Mouse (Mus musculus): ENCODE data around the gene Sufu. TPM values are rescaled to one million over a fixed set of nuclear protein-coding genes. Genes with fewer than 3 reads are reported as not detected.

Sufu gene
- polyA plus RNA-seq, 1 experiment from 2014 or later = 9.5 TPM

- Histone ChIP-seq H3K9me3 (ENCODE audit: control insufficient read depth, low read length) (no peaks in the 10 kb centered on the region), H3K4me3 (ENCODE audit: low read depth, low read length) (no peak overlapping the region), H3K4me2 (replicated peaks; ENCODE audit: low read depth) (peak overlapping the region; percentile 46; the same call in 1 of the 2 replicates), H3K27ac (replicated peaks) (peak overlapping the region; percentile 73; the same call in 1 of the 2 replicates), H3K9ac (ENCODE audit: low read length) (no peak overlapping the region), H3K4me1 (replicated peaks; ENCODE audit: control insufficient read depth, insufficient read depth) (peaks cover 19% of the 10 kb centered on the region), H3K27me3 (ENCODE audit: control insufficient read depth, insufficient read depth, low read length) (no peaks in the 10 kb centered on the region), H3K36me3 (ENCODE audit: control insufficient read depth, insufficient read depth, low read length) (no peaks in the 10 kb centered on the region)
- TF ChIP-seq EP300 (optimal IDR thresholded peaks at IDR 0.05) = no peak
- TF ChIP-seq CTCF (IDR thresholded peaks at IDR 0.05; ENCODE audit: low read depth) = no peak
- DNase-seq (ENCODE audit: low spot score) (no peak), ATAC-seq (ENCODE audit: low FRiP score, low TSS enrichment) (no peak)
Measured at GRCm38 (mm10) chr19:46523131-46523479, 126.4 kb downstream of the Sufu start.

GRCm38 (mm10) chr19:46523480-46524151, 126.9 kb downstream of the Sufu start:
- H3K4me3 ChIP-seq (ENCODE audit: low read depth, low read length) = no peak overlapping the region; the same call in 1 of the 2 replicates
- peak overlapping the region; percentile 73 for H3K27ac ChIP-seq (replicated peaks)
- peak; percentile 43 for ATAC-seq (ENCODE audit: low FRiP score, low TSS enrichment)
- H3K9me3 ChIP-seq (ENCODE audit: control insufficient read depth, low read length) = no peaks in the 10 kb centered on the region
- H3K36me3 ChIP-seq (ENCODE audit: control insufficient read depth, insufficient read depth, low read length) = no peaks in the 10 kb centered on the region
- 15% methylated on average over 20 of the region's 20 CpGs for WGBS
- peak overlapping the region; percentile 27; the same call in 1 of the 2 replicates for H3K9ac ChIP-seq (ENCODE audit: low read length)
- H3K4me1 ChIP-seq (replicated peaks; ENCODE audit: control insufficient read depth, insufficient read depth) = peaks cover 17% of the 10 kb centered on the region
- no peak for TF ChIP-seq EP300 (optimal IDR thresholded peaks at IDR 0.05)
- H3K4me2 ChIP-seq (replicated peaks; ENCODE audit: low read depth) = peak overlapping the region; percentile 46
- no peaks in the 10 kb centered on the region for H3K27me3 ChIP-seq (ENCODE audit: control insufficient read depth, insufficient read depth, low read length)
- DNase-seq (ENCODE audit: low spot score) = peak; percentile 66

- TF ChIP-seq EP300 (optimal IDR thresholded peaks at IDR 0.05) (no peak), CTCF (IDR thresholded peaks at IDR 0.05; ENCODE audit: low read depth) (no peak)
- H3K4me2 ChIP-seq (replicated peaks; ENCODE audit: low read depth) = peak overlapping the region; percentile 46
- ATAC-seq (ENCODE audit: low FRiP score, low TSS enrichment) (no peak; the same call in 1 of the 2 replicates), DNase-seq (ENCODE audit: low spot score) (no peak)
- H3K27me3 ChIP-seq (ENCODE audit: control insufficient read depth, insufficient read depth, low read length) = no peaks in the 10 kb centered on the region
- H3K36me3 ChIP-seq (ENCODE audit: control insufficient read depth, insufficient read depth, low read length) = no peaks in the 10 kb centered on the region
- peak overlapping the region; percentile 73 for H3K27ac ChIP-seq (replicated peaks)
- no peaks in the 10 kb centered on the region for H3K9me3 ChIP-seq (ENCODE audit: control insufficient read depth, low read length)
- H3K9ac ChIP-seq (ENCODE audit: low read length) = 0 out of 2 replicates have a peak overlapping the region, but pooled peaks have one; percentile 27
- no peak overlapping the region; the same call in 1 of the 2 replicates for H3K4me3 ChIP-seq (ENCODE audit: low read depth, low read length)
- H3K4me1 ChIP-seq (replicated peaks; ENCODE audit: control insufficient read depth, insufficient read depth) = peaks cover 19% of the 10 kb centered on the region
- 19% methylated on average over 6 of the region's 6 CpGs for WGBS
Measured at GRCm38 (mm10) chr19:46524152-46524544, 127.5 kb downstream of the Sufu start.

- peak overlapping the region; percentile 73 for H3K27ac ChIP-seq (replicated peaks)
- WGBS = 31% methylated on average over 14 of the region's 14 CpGs
Measured at GRCm38 (mm10) chr19:46524601-46525321, 128.1 kb downstream of the Sufu start.

GRCm38 (mm10) chr19:46525691-46526631, 129.3 kb downstream of the Sufu start:
- no peak overlapping the region for H3K9ac ChIP-seq (ENCODE audit: low read length)
- peaks cover 32% of the 10 kb centered on the region for H3K4me1 ChIP-seq (replicated peaks; ENCODE audit: control insufficient read depth, insufficient read depth)
- H3K9me3 ChIP-seq (ENCODE audit: control insufficient read depth, low read length) = no peaks in the 10 kb centered on the region
- no peak overlapping the region for H3K4me3 ChIP-seq (ENCODE audit: low read depth, low read length)
- DNase-seq (ENCODE audit: low spot score) = no peak
- no peak overlapping the region for H3K27ac ChIP-seq (replicated peaks)
- no peaks in the 10 kb centered on the region for H3K36me3 ChIP-seq (ENCODE audit: control insufficient read depth, insufficient read depth, low read length)
- no peak for TF ChIP-seq EP300 (optimal IDR thresholded peaks at IDR 0.05)
- TF ChIP-seq CTCF (IDR thresholded peaks at IDR 0.05; ENCODE audit: low read depth) = no peak
- 71% methylated on average over 10 of the region's 10 CpGs for WGBS
- ATAC-seq (ENCODE audit: low FRiP score, low TSS enrichment) = no peak
- no peak overlapping the region for H3K4me2 ChIP-seq (replicated peaks; ENCODE audit: low read depth)
- no peaks in the 10 kb centered on the region for H3K27me3 ChIP-seq (ENCODE audit: control insufficient read depth, insufficient read depth, low read length)

More at GRCm38 (mm10) chr19:46524601-46525321, 128.1 kb downstream of the Sufu start:
- peaks cover 25% of the 10 kb centered on the region for H3K4me1 ChIP-seq (replicated peaks; ENCODE audit: control insufficient read depth, insufficient read depth)
- no peak overlapping the region for H3K9ac ChIP-seq (ENCODE audit: low read length)
- TF ChIP-seq CTCF (IDR thresholded peaks at IDR 0.05; ENCODE audit: low read depth) (peak; percentile 61), EP300 (optimal IDR thresholded peaks at IDR 0.05) (no peak)
- no peaks in the 10 kb centered on the region for H3K27me3 ChIP-seq (ENCODE audit: control insufficient read depth, insufficient read depth, low read length)
- H3K36me3 ChIP-seq (ENCODE audit: control insufficient read depth, insufficient read depth, low read length) = no peaks in the 10 kb centered on the region
- no peak overlapping the region for H3K4me3 ChIP-seq (ENCODE audit: low read depth, low read length)
- no peaks in the 10 kb centered on the region for H3K9me3 ChIP-seq (ENCODE audit: control insufficient read depth, low read length)
- peak overlapping the region; percentile 46 for H3K4me2 ChIP-seq (replicated peaks; ENCODE audit: low read depth)
- peak; percentile 83 for ATAC-seq (ENCODE audit: low FRiP score, low TSS enrichment)
- peak; percentile 82 for DNase-seq (ENCODE audit: low spot score)
